Mouse (Mus musculus): ENCODE data around the gene Vmn2r22. TPM values are rescaled to one million over a fixed set of nuclear protein-coding genes. Genes with fewer than 3 reads are reported as not detected.
"Not testable (repeated sequence)": the region's sequence is repeated elsewhere in the genome, so short reads cannot be mapped to it uniquely, and the experiment has no call there.

The Vmn2r22 gene
- not detected in 2 replicates for polyA plus RNA-seq (2014; fragmentation: Nextera tagmentation; extraction: Ambion mirVana)

DNA sequence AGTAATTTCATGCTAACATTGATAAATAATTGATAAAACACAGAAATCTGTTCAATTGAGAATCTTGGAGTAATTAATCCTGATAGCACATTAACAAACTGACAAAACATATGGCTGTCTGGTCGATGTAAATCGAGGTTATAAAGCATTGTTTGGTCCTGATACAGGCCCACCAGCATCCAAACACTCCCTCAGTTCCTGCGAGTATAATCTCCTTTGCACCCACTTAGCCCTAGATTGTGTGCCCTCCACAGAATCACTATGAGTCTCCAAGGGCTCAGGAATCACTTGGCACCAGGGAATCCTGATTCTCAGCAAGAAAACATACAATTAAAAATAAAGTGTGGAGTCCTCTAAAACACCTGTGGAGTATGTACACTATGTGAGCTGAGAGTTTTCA lies at the start of gene Vmn2r22:
Vmn2r22 (minus strand) TSS at position 101 of the 400 bp plus-strand sequence.
- H3K36me3 ChIP-seq (ENCODE audit: control insufficient read depth, insufficient read depth, low read length); ATAC-seq; H3K27me3 ChIP-seq (replicated peaks; ENCODE audit: control insufficient read depth, insufficient read depth, low read length); H3K9me3 ChIP-seq (replicated peaks; ENCODE audit: control insufficient read depth, low read length); H3K9ac ChIP-seq (ENCODE audit: low read length); H3K27ac ChIP-seq (ENCODE audit: low read depth, low read length); H3K4me3 ChIP-seq (ENCODE audit: low read depth, low read length); H3K4me1 ChIP-seq (ENCODE audit: control insufficient read depth, insufficient read depth, low read length); H3K4me2 ChIP-seq (ENCODE audit: low read length); DNase-seq (ENCODE audit: low spot score): not testable (repeated sequence)
- WGBS, result 73% methylated on average over 3 of the region's 3 CpGs

GRCm38 (mm10) chr6:123697213-123697612 lies 46.7 kb upstream of the Vmn2r22 start:
- no peaks in the 10 kb centered on the region for H3K27me3 ChIP-seq (replicated peaks; ENCODE audit: control insufficient read depth, insufficient read depth, low read length)
- H3K9me3 ChIP-seq (replicated peaks; ENCODE audit: control insufficient read depth, low read length), result no peaks in the 10 kb centered on the region
- H3K36me3 ChIP-seq (ENCODE audit: control insufficient read depth, insufficient read depth, low read length), result no peaks in the 10 kb centered on the region
- DNase-seq (ENCODE audit: low spot score) (peak; percentile 14), ATAC-seq (no peak)
- no peak overlapping the region for H3K4me3 ChIP-seq (ENCODE audit: low read depth, low read length)
- H3K4me1 ChIP-seq (ENCODE audit: control insufficient read depth, insufficient read depth, low read length), result 0 out of 2 replicates have a peak, but pooled peaks cover 2% of the 10 kb centered on the region
- no peak overlapping the region for H3K9ac ChIP-seq (ENCODE audit: low read length)
- H3K27ac ChIP-seq (ENCODE audit: low read depth, low read length), result no peak overlapping the region
- H3K4me2 ChIP-seq (ENCODE audit: low read length), result no peak overlapping the region

GRCm38 (mm10) chr6:123696639-123697038 lies 46.1 kb upstream of the Vmn2r22 start:
- not testable (repeated sequence) for H3K9ac ChIP-seq (ENCODE audit: low read length); H3K4me1 ChIP-seq (ENCODE audit: control insufficient read depth, insufficient read depth, low read length); H3K9me3 ChIP-seq (replicated peaks; ENCODE audit: control insufficient read depth, low read length); H3K4me3 ChIP-seq (ENCODE audit: low read depth, low read length); H3K27me3 ChIP-seq (replicated peaks; ENCODE audit: control insufficient read depth, insufficient read depth, low read length); H3K36me3 ChIP-seq (ENCODE audit: control insufficient read depth, insufficient read depth, low read length); ATAC-seq; DNase-seq (ENCODE audit: low spot score); H3K27ac ChIP-seq (ENCODE audit: low read depth, low read length); H3K4me2 ChIP-seq (ENCODE audit: low read length)
- 33% methylated on average over 1 of the region's 1 CpGs for WGBS

DNA sequence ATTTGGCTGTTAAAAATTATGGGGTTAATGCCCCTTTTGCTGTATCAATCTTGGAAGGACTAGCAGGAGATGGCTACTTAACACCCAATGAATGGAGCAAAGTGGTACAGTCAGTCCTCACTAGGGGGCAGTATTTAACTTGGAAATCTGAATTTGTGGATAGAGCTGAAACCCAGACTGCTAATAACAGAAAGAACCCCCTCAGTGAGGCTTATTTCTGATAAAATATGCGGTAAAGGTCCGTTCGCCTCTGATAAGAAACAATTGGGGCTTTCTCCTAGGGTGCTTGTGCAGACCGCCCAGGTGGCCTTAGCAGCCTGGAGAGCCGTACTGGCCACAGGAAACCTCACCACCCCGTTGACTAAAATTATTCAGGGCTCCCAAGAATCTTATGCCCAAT lies 6.5 kb upstream of the Vmn2r22 start:
- DNase-seq (ENCODE audit: low spot score) (peak; percentile 24), ATAC-seq (no peak)
- H3K4me1 ChIP-seq (ENCODE audit: control insufficient read depth, insufficient read depth, low read length), result no peaks in the 10 kb centered on the region
- no peaks in the 10 kb centered on the region for H3K9me3 ChIP-seq (replicated peaks; ENCODE audit: control insufficient read depth, low read length)
- H3K27ac ChIP-seq (ENCODE audit: low read depth, low read length), result no peak overlapping the region
- no peak overlapping the region for H3K4me2 ChIP-seq (ENCODE audit: low read length)
- H3K9ac ChIP-seq (ENCODE audit: low read length), result no peak overlapping the region
- 52% methylated on average over 6 of the region's 6 CpGs for WGBS
- no peak overlapping the region for H3K4me3 ChIP-seq (ENCODE audit: low read depth, low read length)
- H3K36me3 ChIP-seq (ENCODE audit: control insufficient read depth, insufficient read depth, low read length), result no peaks in the 10 kb centered on the region
- H3K27me3 ChIP-seq (replicated peaks; ENCODE audit: control insufficient read depth, insufficient read depth, low read length), result no peaks in the 10 kb centered on the region

DNA sequence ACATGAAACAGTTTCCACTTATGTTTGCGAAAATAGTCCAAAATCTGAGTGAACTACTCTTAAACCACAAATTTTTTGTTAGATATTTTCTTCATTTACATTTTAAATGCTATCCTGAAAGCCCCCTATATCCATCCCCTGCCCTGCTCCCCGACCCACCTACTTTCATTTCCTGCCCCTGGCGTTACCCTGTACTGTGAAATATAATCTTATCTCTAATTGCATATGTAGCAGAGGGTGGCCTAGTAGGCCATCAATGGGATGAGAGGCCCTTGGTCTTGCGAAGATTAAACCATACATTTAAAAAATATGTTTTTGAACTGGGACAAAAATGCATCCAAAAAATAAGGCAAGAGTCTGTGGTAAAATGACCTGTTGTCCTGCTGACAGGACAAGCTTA lies 11.1 kb downstream of the Vmn2r22 start:
- not testable (repeated sequence) for H3K36me3 ChIP-seq (ENCODE audit: control insufficient read depth, insufficient read depth, low read length); H3K9me3 ChIP-seq (replicated peaks; ENCODE audit: control insufficient read depth, low read length); H3K4me3 ChIP-seq (ENCODE audit: low read depth, low read length); H3K27ac ChIP-seq (ENCODE audit: low read depth, low read length); DNase-seq (ENCODE audit: low spot score); H3K4me2 ChIP-seq (ENCODE audit: low read length); ATAC-seq; H3K9ac ChIP-seq (ENCODE audit: low read length); H3K27me3 ChIP-seq (replicated peaks; ENCODE audit: control insufficient read depth, insufficient read depth, low read length); H3K4me1 ChIP-seq (ENCODE audit: control insufficient read depth, insufficient read depth, low read length)
- 90% methylated on average over 4 of the region's 4 CpGs for WGBS

DNA sequence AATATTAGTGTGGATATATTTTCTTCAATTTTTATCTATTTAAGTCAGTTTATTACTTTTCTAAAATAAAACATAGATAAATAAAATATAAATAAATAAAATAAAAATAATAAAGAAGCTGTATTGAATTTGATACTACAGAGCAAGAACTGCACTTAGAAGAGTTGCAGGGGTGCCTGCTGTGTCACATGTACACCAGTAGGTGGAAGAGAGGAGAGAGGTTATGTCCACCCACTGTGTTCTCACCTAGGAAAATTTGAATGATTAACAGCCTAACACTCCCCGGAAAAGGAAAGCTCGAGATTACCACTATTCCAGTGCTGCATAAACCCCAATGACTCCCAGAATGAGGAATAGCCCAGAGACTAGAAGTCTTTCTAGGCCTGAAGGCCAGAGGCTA lies 26.7 kb downstream of the Vmn2r22 start:
- not testable (repeated sequence) for ATAC-seq; H3K36me3 ChIP-seq (ENCODE audit: control insufficient read depth, insufficient read depth, low read length); H3K4me3 ChIP-seq (ENCODE audit: low read depth, low read length); H3K27me3 ChIP-seq (replicated peaks; ENCODE audit: control insufficient read depth, insufficient read depth, low read length); H3K9me3 ChIP-seq (replicated peaks; ENCODE audit: control insufficient read depth, low read length); DNase-seq (ENCODE audit: low spot score); H3K4me1 ChIP-seq (ENCODE audit: control insufficient read depth, insufficient read depth, low read length); H3K9ac ChIP-seq (ENCODE audit: low read length); H3K27ac ChIP-seq (ENCODE audit: low read depth, low read length); H3K4me2 ChIP-seq (ENCODE audit: low read length)
- no CpG with 5 or more reads among the region's 2 CpGs for WGBS

GRCm38 (mm10) chr6:123588368-123588767 lies 62.2 kb downstream of the Vmn2r22 start:
- H3K4me2 ChIP-seq (ENCODE audit: low read length); ATAC-seq; H3K27ac ChIP-seq (ENCODE audit: low read depth, low read length); H3K4me1 ChIP-seq (ENCODE audit: control insufficient read depth, insufficient read depth, low read length); H3K9ac ChIP-seq (ENCODE audit: low read length); DNase-seq (ENCODE audit: low spot score); H3K4me3 ChIP-seq (ENCODE audit: low read depth, low read length); H3K36me3 ChIP-seq (ENCODE audit: control insufficient read depth, insufficient read depth, low read length); H3K9me3 ChIP-seq (replicated peaks; ENCODE audit: control insufficient read depth, low read length); H3K27me3 ChIP-seq (replicated peaks; ENCODE audit: control insufficient read depth, insufficient read depth, low read length): not testable (repeated sequence)
- no CpG with 5 or more reads among the region's 5 CpGs for WGBS

GRCm38 (mm10) chr6:123587796-123588328 lies 62.7 kb downstream of the Vmn2r22 start:
- not testable (repeated sequence) for H3K27me3 ChIP-seq (replicated peaks; ENCODE audit: control insufficient read depth, insufficient read depth, low read length); H3K4me2 ChIP-seq (ENCODE audit: low read length); H3K27ac ChIP-seq (ENCODE audit: low read depth, low read length); H3K4me1 ChIP-seq (ENCODE audit: control insufficient read depth, insufficient read depth, low read length); H3K9me3 ChIP-seq (replicated peaks; ENCODE audit: control insufficient read depth, low read length); DNase-seq (ENCODE audit: low spot score); H3K4me3 ChIP-seq (ENCODE audit: low read depth, low read length); H3K36me3 ChIP-seq (ENCODE audit: control insufficient read depth, insufficient read depth, low read length); ATAC-seq; H3K9ac ChIP-seq (ENCODE audit: low read length)
- WGBS, result no CpG with 5 or more reads among the region's 2 CpGs

- H3K27ac ChIP-seq (ENCODE audit: low read depth, low read length); H3K27me3 ChIP-seq (replicated peaks; ENCODE audit: control insufficient read depth, insufficient read depth, low read length); H3K4me2 ChIP-seq (ENCODE audit: low read length); H3K9ac ChIP-seq (ENCODE audit: low read length); H3K4me1 ChIP-seq (ENCODE audit: control insufficient read depth, insufficient read depth, low read length); H3K36me3 ChIP-seq (ENCODE audit: control insufficient read depth, insufficient read depth, low read length); H3K4me3 ChIP-seq (ENCODE audit: low read depth, low read length); DNase-seq (ENCODE audit: low spot score); ATAC-seq; H3K9me3 ChIP-seq (replicated peaks; ENCODE audit: control insufficient read depth, low read length): not testable (repeated sequence)
- no CpG with 5 or more reads among the region's 1 CpGs for WGBS
Observed at GRCm38 (mm10) chr6:123583988-123584387, 66.5 kb downstream of the Vmn2r22 start.

Data from forebrain, embryonic 14.5 days (tissue).